Mouse (Mus musculus) myocyte (in vitro differentiated cells): ENCODE data around the gene Ric3. TPM values are rescaled to one million over a fixed set of nuclear protein-coding genes. Genes with fewer than 3 reads are reported as not detected.
A peak's percentile ranks its signal among the peaks of the same experiment; 100 is the strongest.
"Not testable (repeated sequence)": the region's sequence is repeated elsewhere in the genome, so short reads cannot be mapped to it uniquely, and the experiment has no call there.

Source experiments
- H3K27me3 ChIP-seq: one replicate; pipeline ENCODE4 v1.6.1; 2011; ENCODE audit not compliant: control insufficient read depth, insufficient read depth, insufficient read length
- H3K36me3 ChIP-seq: one replicate; pipeline ENCODE4 v1.6.1; 2011; ENCODE audit not compliant: control insufficient read depth, insufficient read depth
- H3K4me2 ChIP-seq: one replicate; pipeline ENCODE4 v1.6.1; 2011; ENCODE audit warnings: low read depth, control low read depth
- H3K4me3 ChIP-seq: one replicate; pipeline ENCODE4 v1.5.1; 2011; ENCODE audit warnings: mild to moderate bottlenecking, control low read depth, moderate library complexity
- H3K79me2 ChIP-seq: one replicate; pipeline ENCODE4 v1.6.1; 2011; ENCODE audit not compliant: control insufficient read depth, insufficient read depth
- H3ac ChIP-seq: one replicate; pipeline ENCODE4 v1.6.1; 2011; ENCODE audit not compliant: control insufficient read depth, insufficient read length
- CEBPB ChIP-seq: IDR thresholded peaks from 2 replicates; pipeline ENCODE4 v1.6.1; 2011; ENCODE audit warnings: mild to moderate bottlenecking, moderate library complexity; ENCODE audit not compliant: poor library complexity, insufficient read depth, severe bottlenecking
- E2F4 ChIP-seq: IDR thresholded peaks from one replicate; pipeline ENCODE4 v1.6.1; 2011; ENCODE audit warnings: mild to moderate bottlenecking, control low read depth, moderate library complexity; ENCODE audit not compliant: insufficient read depth
- MAX ChIP-seq: IDR thresholded peaks from one replicate; pipeline ENCODE4 v1.6.1; 2011; ENCODE audit warnings: low read depth, mild to moderate bottlenecking, control low read depth
- MYOD1 ChIP-seq, 3 experiments: IDR thresholded peaks; one replicate each; pipeline ENCODE4 v1.6.1; 2011; ENCODE audit warnings: control low read depth in 2 of 3, low read depth in 2 of 3, mild to moderate bottlenecking in 2 of 3, moderate library complexity in 1 of 3; ENCODE audit not compliant: insufficient read length in 2 of 3, control insufficient read depth in 1 of 3
- MYOG ChIP-seq, 3 experiments: IDR thresholded peaks; one replicate each; pipeline ENCODE4 v1.6.1; 2011; ENCODE audit warnings: control low read depth in 2 of 3, low read depth in 2 of 3, mild to moderate bottlenecking in 2 of 3; ENCODE audit not compliant: insufficient read length in 2 of 3, control insufficient read depth in 1 of 3, insufficient read depth in 1 of 3
- POLR2A ChIP-seq: IDR thresholded peaks from one replicate; pipeline ENCODE4 v1.6.1; 2011; ENCODE audit warnings: low read depth, mild to moderate bottlenecking, control low read depth, moderate library complexity; ENCODE audit not compliant: insufficient read length
- POLR2AphosphoS2 ChIP-seq: IDR thresholded peaks from one replicate; pipeline ENCODE4 v1.6.1; 2011; ENCODE audit warnings: low read depth, control low read depth; ENCODE audit not compliant: insufficient read length
- REST ChIP-seq: IDR thresholded peaks from one replicate; pipeline ENCODE4 v1.6.1; 2011; ENCODE audit warnings: mild to moderate bottlenecking, control low read depth, moderate library complexity; ENCODE audit not compliant: insufficient read depth, insufficient read length
- SRF ChIP-seq: IDR thresholded peaks from one replicate; pipeline ENCODE4 v1.6.1; 2011; ENCODE audit warnings: low read depth; ENCODE audit not compliant: control insufficient read depth, insufficient read length
- TCF12 ChIP-seq: IDR thresholded peaks from one replicate; pipeline ENCODE4 v1.6.1; 2011; ENCODE audit warnings: mild to moderate bottlenecking, control low read depth; ENCODE audit not compliant: poor library complexity, insufficient read depth, severe bottlenecking
- TCF3 ChIP-seq: IDR thresholded peaks from one replicate; pipeline ENCODE4 v1.6.1; 2011; ENCODE audit warnings: low read depth, control low read depth; ENCODE audit not compliant: insufficient read length
- USF1 ChIP-seq: IDR thresholded peaks from one replicate; pipeline ENCODE4 v1.6.1; 2011; ENCODE audit warnings: low read depth, mild to moderate bottlenecking, control low read depth, moderate library complexity
- polyA plus RNA-seq: library from polyadenylated mRNA; unstranded; fragments of >200 nt; fragmentation: generic; extraction: Trizol; gene quantifications from one replicate; pipeline ENCODE4 v1.2.1, GENCODE M21; 2012; ENCODE audit warnings: missing spikeins

The Ric3 gene
- not detected for polyA plus RNA-seq

GRCm38 (mm10) chr7:109083113-109083812, at the start of gene Ric3:
Gene Ric3, minus strand, starts transcription at chr7:109083331.
- no peak for TF ChIP-seq E2F4
- no peak for TF ChIP-seq TCF12
- TF ChIP-seq USF1: no peak
- TF ChIP-seq TCF3: no peak
- TF ChIP-seq MYOG (IDR thresholded peaks at IDR 0.05; ENCODE audit: control insufficient read depth in 1 of 3, insufficient read depth in 1 of 3, insufficient read length in 2 of 3, low read depth in 2 of 3): peak in 1 of 3 experiments; percentile 15
- no peak for TF ChIP-seq POLR2A
- Histone ChIP-seq H3K4me3 (no peak within 1 kb of the TSS), H3K79me2 (no peaks in the 10 kb centered on the region), H3K27me3 (no peaks in the 10 kb centered on the region), H3K36me3 (no peaks in the 10 kb centered on the region), H3K4me2 (no peak within 1 kb of the TSS), H3ac (no peak within 1 kb of the TSS)

- Histone ChIP-seq H3K4me2 (no peak overlapping the region), H3K79me2 (no peaks in the 10 kb centered on the region), H3K27me3 (no peaks in the 10 kb centered on the region), H3ac (no peak overlapping the region), H3K36me3 (no peaks in the 10 kb centered on the region), H3K4me3 (no peak overlapping the region)
- TF ChIP-seq USF1 (no peak), E2F4 (no peak), POLR2A (no peak)
Observed at GRCm38 (mm10) chr7:109131565-109131964, 48.4 kb upstream of the Ric3 start.

DNA sequence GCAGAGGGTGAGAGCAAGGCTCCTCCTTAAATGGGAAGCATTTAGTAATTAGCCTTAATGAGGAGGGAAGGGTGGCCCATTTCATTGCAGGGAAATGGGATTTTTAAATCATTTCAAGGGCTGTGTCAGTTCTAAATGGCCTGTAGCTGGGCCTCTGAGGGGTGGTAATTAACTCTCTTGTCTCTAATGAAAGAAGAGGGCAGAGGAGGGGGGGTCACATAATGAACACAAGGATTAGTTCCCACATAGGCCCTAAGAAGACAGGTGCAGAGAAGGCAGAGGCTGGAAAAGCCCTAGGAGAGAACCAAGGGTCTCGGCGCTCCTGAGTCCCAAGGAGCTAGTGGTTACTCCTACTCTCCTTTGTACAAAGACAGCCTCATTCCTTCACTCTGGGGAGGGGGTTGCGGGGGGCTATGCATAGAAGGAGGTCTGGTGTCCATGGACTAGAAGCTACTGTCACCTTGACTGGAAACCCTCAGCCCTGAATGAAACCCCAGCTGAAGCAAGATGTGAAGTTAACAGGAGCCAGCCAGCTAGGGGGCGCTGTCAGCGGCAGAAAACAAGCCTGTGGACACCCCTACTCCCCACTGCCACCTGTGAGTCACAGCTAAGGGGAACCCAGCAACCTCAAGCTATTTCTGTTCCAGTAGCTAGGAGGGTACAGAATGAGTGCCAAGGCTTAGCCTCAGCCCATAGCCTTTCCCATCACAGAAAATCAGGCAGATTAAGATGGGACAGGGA, 47.0 kb upstream of the Ric3 start:
- no peak overlapping the region for H3K4me3 ChIP-seq
- TF ChIP-seq E2F4 (no peak), REST (no peak), CEBPB (no peak), USF1 (no peak), MYOG (IDR thresholded peaks at IDR 0.05; ENCODE audit: control insufficient read depth in 1 of 3, insufficient read depth in 1 of 3, insufficient read length in 2 of 3, low read depth in 2 of 3) (no peak), SRF (no peak), TCF12 (no peak)
- H3K4me2 ChIP-seq: no peak overlapping the region
- no peaks in the 10 kb centered on the region for H3K79me2 ChIP-seq
- no peaks in the 10 kb centered on the region for H3K36me3 ChIP-seq
- H3K27me3 ChIP-seq: no peaks in the 10 kb centered on the region
- H3ac ChIP-seq: no peak overlapping the region

GRCm38 (mm10) chr7:109129442-109129841, 46.3 kb upstream of the Ric3 start:
- no peak overlapping the region for H3K4me2 ChIP-seq
- TF ChIP-seq REST (peak; percentile 77), TCF12 (no peak)

DNA sequence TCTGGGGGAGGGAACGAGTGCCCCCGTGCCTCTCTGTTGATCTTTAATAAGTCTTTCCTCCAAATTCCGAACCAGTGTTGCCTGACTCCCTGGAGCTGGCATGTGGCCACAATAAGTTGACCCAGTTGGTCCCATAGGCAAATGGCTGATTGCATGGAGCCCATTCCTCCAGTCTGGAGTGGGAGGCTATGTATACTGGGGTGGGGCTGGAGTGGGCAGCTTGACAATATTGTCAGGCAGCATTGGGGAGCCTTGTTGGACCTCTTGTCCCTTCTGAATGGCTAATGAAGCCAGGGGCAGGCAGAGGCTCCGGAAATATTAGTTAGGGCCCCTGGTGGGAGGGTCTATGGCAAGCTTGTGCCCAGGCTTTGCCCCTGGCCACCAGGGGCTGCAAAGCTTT, 32.8 kb upstream of the Ric3 start:
- H3K79me2 ChIP-seq: no peaks in the 10 kb centered on the region
- no peak for TF ChIP-seq POLR2AphosphoS2
- TF ChIP-seq TCF3: no peak
- TF ChIP-seq USF1: no peak
- no peak for TF ChIP-seq SRF
- TF ChIP-seq E2F4: no peak
- no peak for TF ChIP-seq POLR2A
- no peak for TF ChIP-seq TCF12
- TF ChIP-seq REST: no peak
- no peak for TF ChIP-seq MAX
- TF ChIP-seq CEBPB: no peak
- TF ChIP-seq MYOD1 (IDR thresholded peaks at IDR 0.05; ENCODE audit: control insufficient read depth in 1 of 3, insufficient read length in 2 of 3, low read depth in 2 of 3): no peak
- no peak for TF ChIP-seq MYOG (IDR thresholded peaks at IDR 0.05; ENCODE audit: control insufficient read depth in 1 of 3, insufficient read depth in 1 of 3, insufficient read length in 2 of 3, low read depth in 2 of 3)
- H3K4me2 ChIP-seq: no peak overlapping the region
- H3K4me3 ChIP-seq: no peak overlapping the region
- H3ac ChIP-seq: no peak overlapping the region
- no peaks in the 10 kb centered on the region for H3K36me3 ChIP-seq
- H3K27me3 ChIP-seq: no peaks in the 10 kb centered on the region

More at GRCm38 (mm10) chr7:109129442-109129841, 46.3 kb upstream of the Ric3 start:
- H3ac ChIP-seq: no peak overlapping the region
- no peaks in the 10 kb centered on the region for H3K27me3 ChIP-seq
- H3K4me3 ChIP-seq: no peak overlapping the region
- H3K36me3 ChIP-seq: no peaks in the 10 kb centered on the region
- no peaks in the 10 kb centered on the region for H3K79me2 ChIP-seq

GRCm38 (mm10) chr7:109115488-109115887, 32.4 kb upstream of the Ric3 start:
- not testable (repeated sequence) for H3K27me3 ChIP-seq, H3ac ChIP-seq, H3K4me3 ChIP-seq, H3K79me2 ChIP-seq, H3K4me2 ChIP-seq, H3K36me3 ChIP-seq
